Mouse (Mus musculus) heart, adult 11 months (tissue): Measurements from ENCODE around the gene Olfr738.

Experiments
- DNase-seq: peaks from one replicate; pipeline ENCODE4 v3.0.0; 2022

Olfr738 gene

DNA sequence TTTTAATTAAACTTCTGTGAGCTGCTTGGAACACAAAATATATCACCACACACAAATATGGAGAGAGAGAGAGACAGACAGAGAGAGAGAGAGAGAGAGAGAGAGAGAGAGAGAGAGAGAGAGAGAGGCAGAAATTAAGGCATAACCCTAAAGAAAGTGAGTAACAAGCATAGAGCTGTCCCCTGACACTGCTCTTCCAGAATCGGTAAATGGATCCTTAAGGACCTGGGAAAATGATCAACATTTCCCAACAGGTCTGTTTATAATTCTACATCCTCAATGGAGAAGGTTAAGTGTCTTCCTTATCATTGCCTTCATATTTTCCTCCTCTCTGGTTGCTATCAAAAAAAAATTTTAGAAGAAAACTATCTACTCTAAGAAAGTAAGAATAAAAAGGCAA, at the start of gene Olfr738:
Gene Olfr738, plus strand, starts transcription at position 301 of the 400 bp plus-strand sequence.
- DNase-seq, result no peak

DNA sequence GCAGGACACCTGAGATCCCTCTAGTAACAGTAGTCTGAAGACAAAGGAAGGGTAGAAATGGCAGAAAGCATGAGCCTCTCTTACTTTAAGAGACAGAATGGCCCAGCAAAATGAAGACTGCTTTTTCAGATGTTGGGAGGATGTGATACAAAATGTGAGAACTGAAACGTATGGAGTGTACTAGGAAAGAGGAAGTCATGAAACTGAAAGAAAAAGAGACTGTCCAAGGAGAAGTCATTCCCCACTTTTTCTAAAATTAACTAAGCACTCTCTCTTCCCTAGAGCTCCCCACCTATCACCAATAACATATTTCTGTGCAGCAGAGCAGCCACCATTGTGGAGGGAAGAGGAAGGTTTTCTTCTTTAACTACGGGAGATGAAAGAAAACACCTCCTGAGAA, 49.8 kb upstream of the Olfr738 start, which contains the start of gene Tlr11:
Gene Tlr11, plus strand, starts transcription at position 322 of the 400 bp plus-strand sequence.
- no peak for DNase-seq

DNA sequence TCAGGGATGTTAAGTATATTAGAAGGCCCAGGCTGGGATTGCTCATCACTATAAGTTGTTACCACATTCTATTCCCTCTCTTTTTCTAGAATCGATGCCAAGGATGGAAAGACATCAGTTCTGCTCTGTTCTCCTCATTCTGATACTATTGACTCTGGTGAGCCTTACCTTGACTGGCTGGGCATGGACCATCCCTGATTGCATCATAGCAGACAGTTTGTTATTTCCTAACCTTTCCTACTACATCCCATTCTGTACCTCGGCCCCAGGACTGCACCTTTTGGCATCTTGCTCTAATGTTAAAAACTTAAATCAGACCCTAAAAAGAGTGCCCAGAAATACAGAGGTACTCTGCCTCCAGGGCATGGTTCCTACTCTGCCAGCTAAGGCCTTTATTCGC, 46.9 kb upstream of the Olfr738 start:
- DNase-seq, result no peak

DNA sequence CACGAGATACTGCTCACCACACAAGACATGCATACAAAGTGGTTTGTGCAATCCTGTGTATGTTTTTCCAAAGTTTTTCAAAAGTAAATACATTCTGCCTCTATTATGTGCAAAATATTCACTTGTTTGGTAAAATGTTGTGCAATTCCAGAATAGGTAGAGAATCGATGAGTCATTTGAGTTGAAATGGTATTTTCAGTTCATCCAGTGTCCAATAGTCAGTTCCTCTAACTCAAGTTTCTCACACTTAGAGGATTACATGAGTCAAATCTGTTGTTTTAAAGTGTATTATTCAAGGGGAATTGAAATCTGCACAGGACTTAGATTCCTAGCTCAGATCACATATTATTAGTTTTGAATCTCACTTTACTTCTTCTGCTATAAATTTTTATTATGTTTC, 43.8 kb upstream of the Olfr738 start:
- no peak for DNase-seq

DNA sequence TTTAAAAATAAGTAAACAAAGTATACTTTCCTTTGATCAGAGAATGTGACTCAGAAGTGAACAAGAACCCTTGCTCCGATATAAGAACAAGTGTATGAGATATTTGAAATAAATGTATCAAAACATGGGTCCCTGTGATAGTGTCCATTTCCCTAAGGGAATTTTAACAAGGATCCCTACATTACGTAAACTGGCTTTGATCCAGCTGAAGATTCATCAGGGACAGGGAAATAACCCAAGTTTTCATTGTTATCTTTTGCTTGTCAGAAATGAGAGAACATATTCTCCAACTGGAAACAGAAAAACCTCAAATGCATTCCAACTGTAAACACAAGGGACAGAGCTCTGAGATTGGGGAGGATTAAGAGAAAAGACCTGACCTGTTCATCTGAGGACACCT, 26.5 kb upstream of the Olfr738 start, which contains the start of gene Olfr736:
Gene Olfr736, plus strand, starts transcription at position 301 of the 400 bp plus-strand sequence.
- no peak for DNase-seq

DNA sequence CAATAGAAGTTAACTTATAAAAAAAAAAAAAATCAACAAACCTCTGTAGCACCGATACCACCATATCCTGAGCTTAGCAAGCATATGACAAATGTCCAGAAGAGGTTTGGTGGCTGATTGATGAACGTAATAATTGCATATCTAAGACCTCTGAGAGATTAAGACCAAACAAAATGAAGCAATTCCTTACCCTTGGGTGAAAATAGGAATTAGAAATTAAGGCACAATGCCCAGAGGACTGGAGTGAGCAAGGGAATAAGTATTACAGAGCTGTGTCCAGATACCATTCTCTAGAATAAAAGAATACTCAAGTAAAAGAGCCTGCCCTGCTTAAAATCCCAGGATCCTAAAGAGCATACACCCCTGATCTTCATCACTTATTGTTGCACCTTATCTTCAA, 11.0 kb downstream of the Olfr738 start, which contains the start of gene Olfr739:
Gene Olfr739, plus strand, starts transcription at position 301 of the 400 bp plus-strand sequence.
- no peak for DNase-seq

DNA sequence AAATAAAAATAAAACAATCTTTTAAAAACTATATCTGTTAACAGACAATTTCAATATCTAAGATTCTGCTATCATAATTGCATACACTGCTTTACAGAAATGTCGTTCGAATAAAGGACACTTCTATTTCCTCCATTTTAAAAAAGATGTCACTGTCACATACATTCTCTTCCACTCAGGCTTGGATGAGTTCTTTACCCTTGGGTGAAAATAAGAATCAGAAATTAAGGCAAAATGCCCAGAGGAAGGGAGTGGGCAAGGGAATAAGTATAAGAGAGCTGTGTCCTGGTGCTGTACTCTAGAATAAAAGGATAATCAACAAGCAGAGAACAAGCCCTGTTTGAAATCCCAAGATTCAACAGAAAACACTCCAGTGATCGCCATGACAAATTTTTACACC, 37.9 kb downstream of the Olfr738 start, which contains the start of gene Olfr740:
Gene Olfr740, plus strand, starts transcription at position 301 of the 400 bp plus-strand sequence.
- no peak for DNase-seq
